Mouse (Mus musculus) adrenal gland, adult 18-20 months (tissue): ENCODE measurements around the gene Cldn1. TPM values are rescaled to one million over a fixed set of nuclear protein-coding genes. Genes with fewer than 3 reads are reported as not detected.

ENCODE experiments used
- DNase-seq, 2 experiments: peaks; one replicate each; pipeline ENCODE4 v3.0.0; 2021 to 2022; ENCODE audit warnings: low spot score in 2 of 2
- total RNA-seq, 2 experiments: library from RNA; stranded (reverse); gene quantifications; 1 replicate in 1 of 2; 2 replicates in 1 of 2; pipeline ENCODE4 v1.2.3; 2021

Gene Cldn1
- total RNA-seq, 2 experiments from 2014 or later = 5.0 to 9.4 TPM

DNA sequence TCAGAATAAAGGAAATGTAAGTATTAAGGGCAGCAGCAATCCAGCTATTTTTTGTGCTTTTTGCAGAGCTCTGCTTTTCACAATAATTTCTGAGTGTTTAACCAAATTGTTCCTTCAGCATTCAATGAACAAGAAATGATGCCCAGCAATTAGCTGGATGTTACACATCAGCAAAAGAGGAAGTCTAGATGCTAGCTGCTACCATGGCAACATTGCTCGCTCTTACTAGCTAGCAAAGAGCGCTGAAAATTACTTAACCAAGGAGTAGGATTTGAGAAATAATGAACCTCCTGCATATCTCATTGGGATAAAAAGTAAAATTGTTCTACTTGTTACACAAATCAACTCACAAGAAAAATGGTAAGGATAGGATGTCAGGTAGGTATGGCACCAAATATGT is 62.2 kb downstream of the Cldn1 start:
- no peak for DNase-seq

Other genes with a start within 250 kb of the Cldn1 start
- gene Cldn16, start 91.3 kb upstream of the Cldn1 start, total RNA-seq = not detected
- gene Tmem207, start 154.9 kb upstream of the Cldn1 start, total RNA-seq = not detected
- 1 to 10 TPM; 3.0 to 9.5 TPM for gene Il1rap, start 209.9 kb upstream of the Cldn1 start, total RNA-seq